Mouse (Mus musculus) hindbrain, embryonic 15.5 days (tissue): Measurements from ENCODE around the gene Tnfrsf1a. TPM values are rescaled to one million over a fixed set of nuclear protein-coding genes. Genes with fewer than 3 reads are reported as not detected.
A peak's percentile ranks its signal among the peaks of the same experiment; 100 is the strongest.

Source experiments
- ATAC-seq: fragments of 200-750 bp; cut with Nextera tagmentation; 2 replicates; pipeline ENCODE4 v1.8.0; 2017; ENCODE audit warnings: low read depth, moderate number of reproducible peaks, moderate TSS enrichment; ENCODE audit not compliant: low FRiP score
- H3K27ac ChIP-seq: fragments of 300-500 bp; sonication (generic); replicated peaks from 2 replicates; pipeline ENCODE4 v1.5.1; 2015; ENCODE audit warnings: mild to moderate bottlenecking, inconsistent platforms
- H3K27me3 ChIP-seq: fragments of 300-500 bp; sonication (generic); 2 replicates; pipeline ENCODE4 v1.6.1; 2015; ENCODE audit warnings: control low read depth, inconsistent platforms
- H3K36me3 ChIP-seq: fragments of 300-500 bp; sonication (generic); 2 replicates; pipeline ENCODE4 v1.6.1; 2015; ENCODE audit warnings: control low read depth, inconsistent platforms
- H3K4me1 ChIP-seq: fragments of 300-500 bp; sonication (generic); replicated peaks from 2 replicates; pipeline ENCODE4 v1.6.1; 2015; ENCODE audit warnings: control low read depth, inconsistent platforms
- H3K4me2 ChIP-seq: fragments of 300-500 bp; sonication (generic); 2 replicates; pipeline ENCODE4 v1.6.1; 2015; ENCODE audit warnings: moderate library complexity, mild to moderate bottlenecking, inconsistent platforms
- H3K4me3 ChIP-seq: fragments of 300-500 bp; sonication (generic); 2 replicates; pipeline ENCODE4 v1.5.1; 2015; ENCODE audit warnings: mild to moderate bottlenecking, inconsistent platforms
- H3K9ac ChIP-seq: fragments of 300-500 bp; sonication (generic); 2 replicates; pipeline ENCODE4 v1.6.1; 2015; ENCODE audit warnings: inconsistent platforms
- H3K9me3 ChIP-seq: fragments of 300-500 bp; sonication (generic); 2 replicates; pipeline ENCODE4 v1.6.1; 2016; ENCODE audit warnings: control low read depth, inconsistent platforms
- WGBS: fragments of 180-500 bp; shearing (Covaris S2); methylation state at CpG from one replicate; pipeline ENCODE4 v1.1.7; 2015; 5-methylcytosine and 5-hydroxymethylcytosine counted together
- polyA plus RNA-seq: library from polyadenylated mRNA; unstranded; fragments of >200 nt; fragmentation: Nextera tagmentation; extraction: Ambion mirVana; gene quantifications from 2 replicates; pipeline ENCODE4 v1.2.1, GENCODE M21; 2015

Gene Tnfrsf1a
- polyA plus RNA-seq, 1 experiment from 2014 or later, result 14.8 TPM

DNA sequence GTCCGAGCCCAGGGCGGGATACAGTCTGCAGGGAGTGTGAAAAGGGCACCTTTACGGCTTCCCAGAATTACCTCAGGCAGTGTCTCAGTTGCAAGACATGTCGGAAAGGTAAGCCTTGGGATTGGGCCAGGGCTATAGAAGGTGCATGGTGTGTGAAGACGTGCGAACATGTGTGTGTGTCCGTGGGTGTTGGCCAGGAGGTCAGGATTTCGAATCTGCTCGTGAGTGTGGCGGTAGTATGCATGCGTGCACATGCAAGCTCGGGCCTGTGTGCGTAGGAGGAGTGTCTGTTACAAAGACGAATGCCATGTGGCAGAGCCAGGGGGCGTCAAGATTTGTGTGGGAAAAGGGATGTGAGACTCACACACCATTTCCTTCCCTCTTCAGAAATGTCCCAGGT lies 8.2 kb downstream of the Tnfrsf1a start:
- H3K9ac ChIP-seq, result no peak overlapping the region

DNA sequence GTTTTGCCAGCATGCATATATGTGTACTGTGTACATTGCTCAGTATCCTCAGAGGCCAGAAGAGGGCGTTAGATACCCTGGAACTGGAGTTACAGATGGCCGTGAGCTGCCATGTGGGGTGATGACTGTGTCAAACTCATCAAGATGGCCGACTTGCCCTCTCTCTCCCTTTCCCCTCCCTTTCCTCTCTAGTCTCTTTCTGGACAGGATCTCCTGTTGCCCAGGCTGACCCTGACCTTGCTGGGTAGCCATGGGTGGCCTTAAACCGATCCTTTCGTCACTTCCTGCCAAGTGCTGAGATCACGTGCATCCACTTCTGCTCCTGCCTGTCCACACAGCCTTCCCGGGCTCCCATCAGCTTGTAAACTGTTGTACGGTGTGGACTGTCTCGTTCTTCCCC lies 10.8 kb downstream of the Tnfrsf1a start:
- H3K9me3 ChIP-seq, result no peaks in the 10 kb centered on the region
- 56% methylated on average over 9 of the region's 9 CpGs for WGBS
- H3K4me2 ChIP-seq, result no peak overlapping the region

More for the DNA sequence above, 8.2 kb downstream of the Tnfrsf1a start:
- Histone ChIP-seq H3K4me2 (no peak overlapping the region), H3K4me3 (no peak overlapping the region), H3K36me3 (no peaks in the 10 kb centered on the region), H3K9me3 (no peaks in the 10 kb centered on the region), H3K4me1 (peaks cover 27% of the 10 kb centered on the region), H3K27me3 (peaks cover 14% of the 10 kb centered on the region), H3K27ac (no peak overlapping the region)
- 88% methylated on average over 15 of the region's 15 CpGs for WGBS
- ATAC-seq, result no peak

DNA sequence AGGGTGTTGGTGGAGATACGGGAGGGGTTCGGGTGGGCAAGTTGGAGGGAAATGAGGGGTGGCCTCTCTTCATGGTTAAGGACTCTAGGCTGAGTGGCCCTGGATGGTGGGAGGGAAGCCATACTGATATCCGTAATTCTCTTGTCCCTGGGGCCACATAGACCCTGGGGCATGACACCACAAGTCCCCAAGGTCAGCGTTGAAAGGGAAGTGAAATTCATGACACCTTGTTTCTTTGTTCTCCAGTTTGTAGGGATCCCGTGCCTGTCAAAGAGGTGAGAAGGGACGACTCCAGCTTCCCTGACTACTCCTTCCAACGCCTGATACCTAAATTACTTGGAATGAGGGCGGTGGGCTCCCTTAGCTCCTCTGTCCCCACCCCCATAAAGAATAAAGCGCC lies 11.7 kb downstream of the Tnfrsf1a start:
- no peaks in the 10 kb centered on the region for H3K36me3 ChIP-seq
- 44% methylated on average over 9 of the region's 9 CpGs for WGBS
- no peak overlapping the region for H3K9ac ChIP-seq
- peaks cover 40% of the 10 kb centered on the region for H3K27me3 ChIP-seq
- H3K27ac ChIP-seq, result no peak overlapping the region
- no peaks in the 10 kb centered on the region for H3K9me3 ChIP-seq
- ATAC-seq, result no peak
- H3K4me3 ChIP-seq, result no peak overlapping the region
- H3K4me2 ChIP-seq, result peak overlapping the region; percentile 60
- peaks cover 30% of the 10 kb centered on the region for H3K4me1 ChIP-seq

More for the DNA sequence above, 10.8 kb downstream of the Tnfrsf1a start:
- H3K4me3 ChIP-seq, result no peak overlapping the region
- peaks cover 39% of the 10 kb centered on the region for H3K4me1 ChIP-seq
- no peak overlapping the region for H3K27ac ChIP-seq
- no peaks in the 10 kb centered on the region for H3K36me3 ChIP-seq
- ATAC-seq, result no peak
- H3K9ac ChIP-seq, result no peak overlapping the region
- peaks cover 40% of the 10 kb centered on the region for H3K27me3 ChIP-seq

DNA sequence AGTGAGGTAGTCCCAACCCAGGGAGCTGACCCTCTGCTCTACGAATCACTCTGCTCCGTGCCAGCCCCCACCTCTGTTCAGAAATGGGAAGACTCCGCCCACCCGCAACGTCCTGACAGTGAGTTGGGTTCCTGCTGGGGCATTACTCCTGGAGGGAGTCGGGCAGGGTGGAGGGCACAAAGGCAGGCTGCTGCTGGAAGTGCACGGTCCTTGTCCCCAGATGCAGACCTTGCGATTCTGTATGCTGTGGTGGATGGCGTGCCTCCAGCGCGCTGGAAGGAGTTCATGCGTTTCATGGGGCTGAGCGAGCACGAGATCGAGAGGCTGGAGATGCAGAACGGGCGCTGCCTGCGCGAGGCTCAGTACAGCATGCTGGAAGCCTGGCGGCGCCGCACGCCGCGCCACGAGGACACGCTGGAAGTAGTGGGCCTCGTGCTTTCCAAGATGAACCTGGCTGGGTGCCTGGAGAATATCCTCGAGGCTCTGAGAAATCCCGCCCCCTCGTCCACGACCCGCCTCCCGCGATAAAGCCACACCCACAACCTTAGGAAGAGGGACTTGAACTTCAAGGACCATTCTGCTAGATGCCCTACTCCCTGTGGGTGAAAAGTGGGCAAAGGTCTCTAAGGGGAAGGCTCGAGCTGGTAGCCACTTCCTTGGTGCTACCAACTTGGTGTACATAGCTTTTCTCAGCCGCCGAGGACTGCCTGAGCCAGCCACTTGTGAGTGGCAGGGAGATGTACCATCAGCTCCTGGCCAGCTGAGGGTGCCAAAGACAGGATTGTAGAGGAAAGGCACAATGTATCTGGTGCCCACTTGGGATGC lies 12.5 kb downstream of the Tnfrsf1a start:
- H3K36me3 ChIP-seq, result no peaks in the 10 kb centered on the region
- ATAC-seq, result peak; percentile 63
- H3K4me1 ChIP-seq, result peaks cover 30% of the 10 kb centered on the region
- H3K9ac ChIP-seq, result peak overlapping the region; percentile 8; the same call in 1 of the 2 replicates
- peak overlapping the region; percentile 31 for H3K4me3 ChIP-seq
- H3K9me3 ChIP-seq, result no peaks in the 10 kb centered on the region
- H3K4me2 ChIP-seq, result peak overlapping the region; percentile 60
- 7% methylated on average over 38 of the region's 38 CpGs for WGBS
- peaks cover 40% of the 10 kb centered on the region for H3K27me3 ChIP-seq
- no peak overlapping the region for H3K27ac ChIP-seq

DNA sequence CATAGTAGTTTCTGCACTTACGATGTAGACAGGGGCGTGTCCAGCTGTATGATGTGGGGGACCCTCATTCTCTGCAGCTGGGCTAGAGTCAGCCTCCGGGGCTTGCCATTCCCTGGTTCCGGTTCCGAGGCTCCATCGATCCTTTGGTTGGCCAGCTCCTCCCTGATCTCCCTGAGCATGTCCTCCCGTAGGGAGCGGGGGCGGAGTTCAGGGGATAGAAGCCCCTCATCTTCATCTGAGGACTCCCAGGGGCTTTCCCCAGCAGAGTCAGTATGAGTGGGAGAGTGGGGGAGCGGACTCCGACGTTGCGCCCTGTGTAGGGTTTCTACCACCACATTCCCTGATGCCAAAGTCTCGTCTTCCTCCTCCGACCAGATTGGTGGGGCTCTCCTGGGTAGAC lies 13.9 kb downstream of the Tnfrsf1a start:
- Histone ChIP-seq H3K4me1 (peaks cover 30% of the 10 kb centered on the region), H3K36me3 (no peaks in the 10 kb centered on the region), H3K27ac (no peak overlapping the region), H3K27me3 (peaks cover 40% of the 10 kb centered on the region), H3K9me3 (no peaks in the 10 kb centered on the region), H3K4me2 (peak overlapping the region; percentile 38), H3K9ac (no peak overlapping the region), H3K4me3 (peak overlapping the region; percentile 8; the same call in 1 of the 2 replicates)
- WGBS, result 15% methylated on average over 15 of the region's 15 CpGs
- no peak; the same call in 1 of the 2 replicates for ATAC-seq

DNA sequence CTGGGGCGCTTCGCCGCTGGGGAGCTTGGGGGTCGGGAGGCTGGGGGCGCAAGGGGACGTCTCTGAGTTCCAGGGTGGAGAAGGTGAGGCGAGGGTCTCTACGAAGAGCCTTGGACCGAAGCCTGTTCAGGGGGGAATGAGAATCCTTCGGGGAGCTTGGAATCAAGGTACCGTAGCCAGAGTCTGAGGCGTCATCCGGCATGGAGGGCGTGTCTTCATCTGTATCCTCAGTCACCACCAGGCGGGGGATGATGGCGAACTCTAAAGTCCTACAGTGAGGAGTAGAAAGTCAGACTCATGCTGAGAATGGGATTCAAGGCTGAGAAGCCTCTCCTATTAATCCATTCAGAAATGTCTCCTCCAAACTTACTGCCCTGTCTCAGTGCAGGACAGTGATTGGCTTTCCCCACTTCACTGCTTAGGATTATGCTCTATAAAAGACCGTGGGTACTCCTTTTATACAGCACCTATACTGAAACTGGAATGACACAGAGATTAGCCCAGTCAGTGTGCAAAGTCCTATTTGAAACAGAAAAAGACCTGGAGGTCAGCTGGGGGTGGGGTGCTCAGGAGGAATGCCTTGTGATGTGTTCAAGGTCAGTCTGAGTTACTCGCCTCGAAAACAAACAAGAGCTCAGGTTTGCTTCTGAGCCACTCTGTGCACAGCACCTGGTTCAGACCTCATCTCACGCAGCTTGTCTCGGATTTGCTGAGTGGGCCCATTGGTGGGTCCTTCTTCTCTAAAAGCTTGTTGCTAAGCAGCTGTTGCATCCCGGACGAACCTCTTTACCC lies 14.5 kb downstream of the Tnfrsf1a start:
- no peak for ATAC-seq
- 6% methylated on average over 23 of the region's 23 CpGs for WGBS
- peak overlapping the region; percentile 8; the same call in 1 of the 2 replicates for H3K4me3 ChIP-seq
- peaks cover 40% of the 10 kb centered on the region for H3K27me3 ChIP-seq
- H3K9ac ChIP-seq, result no peak overlapping the region
- H3K36me3 ChIP-seq, result no peaks in the 10 kb centered on the region
- H3K4me2 ChIP-seq, result peak overlapping the region; percentile 38
- H3K27ac ChIP-seq, result no peak overlapping the region
- H3K9me3 ChIP-seq, result no peaks in the 10 kb centered on the region
- H3K4me1 ChIP-seq, result peaks cover 30% of the 10 kb centered on the region

DNA sequence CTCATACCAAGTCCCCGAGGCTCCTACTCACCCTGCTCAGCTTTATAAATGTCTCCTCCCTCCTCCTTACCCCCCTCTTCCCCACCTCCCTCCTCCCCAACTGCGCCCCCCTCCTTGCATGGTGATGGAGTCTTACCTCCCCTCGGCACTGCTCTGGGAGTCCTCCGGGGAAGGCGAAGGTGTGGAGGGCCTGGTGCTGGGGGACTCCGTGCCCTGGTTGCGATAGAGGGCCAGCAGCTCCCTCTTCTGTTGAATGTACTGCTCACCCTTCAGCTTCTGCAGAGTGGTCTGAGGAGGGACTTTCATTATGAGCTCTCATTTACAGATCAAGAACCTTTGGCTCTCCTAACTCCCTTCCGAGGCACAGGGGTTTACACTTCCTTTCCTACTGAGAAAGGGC lies 15.3 kb downstream of the Tnfrsf1a start:
- Histone ChIP-seq H3K4me2 (no peak overlapping the region), H3K4me3 (no peak overlapping the region), H3K4me1 (peaks cover 30% of the 10 kb centered on the region), H3K27me3 (peaks cover 40% of the 10 kb centered on the region), H3K9ac (no peak overlapping the region), H3K27ac (no peak overlapping the region), H3K9me3 (no peaks in the 10 kb centered on the region), H3K36me3 (no peaks in the 10 kb centered on the region)
- WGBS, result 8% methylated on average over 8 of the region's 8 CpGs
- no peak for ATAC-seq

DNA sequence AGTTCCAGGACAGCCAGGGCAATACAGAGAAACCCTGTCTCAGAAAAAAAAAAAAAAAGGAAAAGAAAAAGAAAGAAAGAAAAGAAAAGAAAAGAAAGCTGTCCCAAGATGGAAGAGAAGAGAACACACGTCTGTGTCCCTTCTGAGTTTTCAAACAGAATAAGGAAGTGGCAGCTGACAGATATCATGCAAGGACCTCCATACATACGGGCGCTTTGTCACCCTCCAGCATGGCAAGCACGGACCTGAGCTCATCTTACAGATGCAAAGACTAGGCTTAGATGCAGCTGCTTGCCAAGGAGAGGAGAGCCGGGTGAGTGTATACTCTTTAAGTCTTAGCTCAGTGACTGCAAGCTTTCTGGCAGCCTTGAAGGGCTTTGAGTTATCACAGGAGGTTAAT lies 16.4 kb downstream of the Tnfrsf1a start:
- Histone ChIP-seq H3K9me3 (no peaks in the 10 kb centered on the region), H3K36me3 (no peaks in the 10 kb centered on the region), H3K27ac (no peak overlapping the region), H3K4me3 (no peak overlapping the region), H3K4me2 (no peak overlapping the region), H3K9ac (no peak overlapping the region), H3K4me1 (peaks cover 30% of the 10 kb centered on the region), H3K27me3 (peaks cover 37% of the 10 kb centered on the region)
- ATAC-seq, result no peak
- 88% methylated on average over 5 of the region's 5 CpGs for WGBS

DNA sequence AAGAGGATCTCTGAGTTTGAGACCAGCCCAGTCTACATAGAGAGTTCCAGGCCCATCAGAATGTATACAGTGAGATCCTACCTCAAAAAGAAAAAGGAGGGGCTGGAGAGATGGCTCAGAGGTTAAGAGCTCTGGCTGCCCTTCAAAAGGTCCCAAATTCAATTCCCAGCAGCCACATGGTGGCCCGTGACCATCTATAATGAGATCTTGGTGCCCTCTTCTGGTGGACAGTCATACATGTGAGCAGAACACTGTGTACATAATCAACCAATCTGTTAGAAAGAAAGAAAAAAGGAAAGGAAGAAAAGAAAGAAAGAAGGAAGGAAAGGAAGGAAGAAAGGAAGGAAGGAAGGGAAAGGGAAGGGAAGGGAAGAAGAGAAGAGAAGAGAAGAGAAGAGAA lies 17.0 kb downstream of the Tnfrsf1a start:
- Histone ChIP-seq H3K9ac (no peak overlapping the region), H3K27me3 (peaks cover 31% of the 10 kb centered on the region), H3K4me3 (no peak overlapping the region), H3K27ac (no peak overlapping the region), H3K4me1 (peaks cover 27% of the 10 kb centered on the region), H3K4me2 (no peak overlapping the region), H3K36me3 (no peaks in the 10 kb centered on the region), H3K9me3 (no peaks in the 10 kb centered on the region)
- WGBS, result 64% methylated on average over 1 of the region's 1 CpGs
- no peak for ATAC-seq

DNA sequence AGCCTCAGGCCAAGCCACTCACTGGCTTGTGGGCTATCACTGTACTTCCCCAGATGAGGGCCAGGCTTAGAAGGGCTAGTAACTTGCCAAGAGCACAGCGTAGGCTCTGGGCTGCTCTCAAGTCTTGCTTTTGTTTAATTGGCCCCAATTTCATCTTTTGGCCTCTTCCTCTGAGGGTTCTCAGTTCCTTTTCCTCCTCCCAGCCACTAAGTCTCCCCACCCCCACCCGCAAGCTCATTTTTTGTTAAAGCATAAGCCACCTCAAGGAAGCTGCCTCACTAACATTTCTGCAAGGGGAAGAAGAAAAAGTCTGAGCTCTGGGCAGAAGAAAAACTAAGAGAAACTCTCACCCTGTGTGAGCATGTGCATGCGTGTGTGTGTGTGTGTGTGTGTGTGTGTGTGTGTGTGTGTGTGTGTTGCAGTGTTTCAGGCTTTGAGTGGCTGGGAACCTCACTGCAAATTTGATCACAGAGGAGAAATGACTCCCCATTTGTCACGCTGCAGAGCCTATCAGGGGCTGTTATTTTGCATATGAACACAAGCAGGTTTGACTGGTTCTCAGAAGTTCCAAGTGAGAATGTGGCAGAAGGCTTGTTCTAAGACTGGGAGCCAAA lies 18.7 kb downstream of the Tnfrsf1a start:
- Histone ChIP-seq H3K4me1 (peaks cover 18% of the 10 kb centered on the region), H3K9me3 (no peaks in the 10 kb centered on the region), H3K4me3 (no peak overlapping the region), H3K27ac (no peak overlapping the region), H3K9ac (no peak overlapping the region), H3K4me2 (no peak overlapping the region), H3K36me3 (no peaks in the 10 kb centered on the region), H3K27me3 (peaks cover 21% of the 10 kb centered on the region)
- 38% methylated on average over 4 of the region's 4 CpGs for WGBS
- no peak for ATAC-seq

DNA sequence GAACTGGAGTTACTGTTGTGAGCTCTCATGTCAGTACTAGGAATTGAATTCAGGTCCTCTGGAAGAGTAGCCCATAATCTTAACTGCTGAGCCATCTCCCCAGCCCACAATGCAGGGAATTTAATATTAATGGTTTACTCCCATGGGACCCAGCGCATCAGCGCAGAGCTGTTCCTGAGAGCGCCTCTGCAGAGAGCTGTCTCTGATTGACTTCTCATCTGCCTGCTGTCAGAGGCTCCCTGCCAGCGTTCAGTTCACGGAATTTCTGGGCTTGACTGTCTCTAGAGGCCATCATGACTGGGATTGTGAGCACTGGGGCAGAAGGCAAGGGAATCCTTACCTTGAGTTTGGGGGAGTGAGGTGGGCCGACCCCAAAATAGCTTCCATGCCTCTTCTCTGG lies 27.9 kb downstream of the Tnfrsf1a start:
- H3K27me3 ChIP-seq, result peaks cover 49% of the 10 kb centered on the region
- no peak overlapping the region for H3K27ac ChIP-seq
- no peaks in the 10 kb centered on the region for H3K36me3 ChIP-seq
- no peak overlapping the region for H3K4me2 ChIP-seq
- no peak overlapping the region for H3K4me3 ChIP-seq
- 39% methylated on average over 6 of the region's 6 CpGs for WGBS
- peaks cover 17% of the 10 kb centered on the region for H3K4me1 ChIP-seq
- ATAC-seq, result no peak
- H3K9me3 ChIP-seq, result no peaks in the 10 kb centered on the region
- no peak overlapping the region for H3K9ac ChIP-seq
